In genomic region chr13:13993041-13993440, GRCm38 (mm10) we compare ENCODE assay signal across 19 mouse cellular contexts. TPM values are rescaled to one million over a fixed set of nuclear protein-coding genes. Genes with fewer than 3 reads are reported as not detected.
A peak's percentile ranks its signal among the peaks of the same experiment; 100 is the strongest.
DNase-seq lines count a peak whose midpoint lies in the region; ATAC-seq lines count a peak whose summit lies in the region.
"Had no signal": no experiment of that assay in that cellular context is flagged by ENCODE, and none has a peak within 500 bp of the region (broad histone marks: within the 10 kb centered on the region; RNA-seq: fewer than 3 reads in every experiment).

No protein-coding gene starts in this region.

- intact Hi-C loops in left cerebral cortex, postnatal 25 days (cut with DNase I) = loop anchor here (1.0 kb wide), 1 partner anchor 25 kb away; no protein-coding TSS in a partner anchor
- intact Hi-C loops in left cerebral cortex, postnatal 14 days (cut with DNase I) = no loop called here

- no peak for DNase-seq in frontal cortex, postnatal 14 days (ENCODE audit: low spot score in 2 of 2)
- peak; percentile 28 for DNase-seq in layer of hippocampus, adult 11-12 months (ENCODE audit: low spot score)
- no peak for DNase-seq in layer of hippocampus, adult 9-10 months (ENCODE audit: low spot score)
- DNase-seq in left cerebral cortex, postnatal 25 days (ENCODE audit: low spot score in 2 of 2) = peak; percentile 20 to 78
- no peak for DNase-seq in left cerebral cortex, postnatal 14 days (ENCODE audit: low spot score in 2 of 2)
- peak; percentile 79 for DNase-seq in brain, adult 2 months (ENCODE audit: low read depth, low spot score)
- DNase-seq in spleen, postnatal 36 days (ENCODE audit: low spot score in 2 of 2) = no peak
- DNase-seq: adrenal gland, adult 8-10 months; adrenal gland, postnatal 36 days; B cell, adult 2 months; cerebellum, adult 11 months; cerebellum, adult 8-10 months; cerebellum, postnatal 14 days; gastrocnemius, postnatal 25 days; heart, adult 11 months; heart, postnatal 36 days had no signal

- peak; percentile 86 for ATAC-seq in frontal cortex, adult (ENCODE audit: low TSS enrichment)
- ATAC-seq: CD4-positive, CD25-positive, alpha-beta regulatory T cell, adult 4 months; forebrain, embryonic 15.5 days had no signal

RNA-seq across cellular contexts. Expression of gene B3galnt2, which starts 38.8 kb away (rescaled TPM):
- 10 to 100 TPM; 10.7 to 14.2 TPM for total RNA-seq in left cerebral cortex, postnatal 25 days (2021)
- total RNA-seq in left cerebral cortex, postnatal 14 days (2021) = 10 to 100 TPM; 11.1 to 12.7 TPM

RNA-seq across cellular contexts. Expression of gene Tbce, which starts 46.4 kb away (rescaled TPM):
- total RNA-seq in left cerebral cortex, postnatal 25 days (2021) = 10 to 100 TPM; 76.5 to 79.1 TPM
- total RNA-seq in left cerebral cortex, postnatal 14 days (2021) = 10 to 100 TPM; 60.1 to 66.9 TPM

Comparison
In these comparisons a context has a peak if more than half of its experiments do, and no peak if none do; other contexts are left out.
1. DNase-seq: peak in layer of hippocampus, adult 11-12 months (single experiment), left cerebral cortex, postnatal 25 days (2 of 2) and brain, adult 2 months (single experiment); none in frontal cortex, postnatal 14 days (0 of 2), layer of hippocampus, adult 9-10 months (single experiment), left cerebral cortex, postnatal 14 days (0 of 2) and spleen, postnatal 36 days (0 of 2).